Mouse (Mus musculus) CD4-positive naive resting alpha-beta T cell, adult 57 days (primary cell): ENCODE results near the gene Epo. TPM values are rescaled to one million over a fixed set of nuclear protein-coding genes. Genes with fewer than 3 reads are reported as not detected.

Experiments
- total RNA-seq: library from RNA; stranded (reverse); gene quantifications from one replicate; pipeline ENCODE4 v1.2.4, GENCODE M21; 2023

The Epo gene
- not detected for total RNA-seq

GRCm38 (mm10) chr5:137533117-137533827 lies at the start of gene Epo, which contains the start of gene Gnb2:
Gene Epo, minus strand, starts transcription at chr5:137533242.
Gene Gnb2, minus strand, starts transcription at chr5:137533510.

GRCm38 (mm10) chr5:137569665-137570064 lies 36.6 kb upstream of the Epo start, which contains the start of gene Tfr2:
Gene Tfr2, plus strand, starts transcription at chr5:137569840.

GRCm38 (mm10) chr5:137553411-137553837 lies 20.4 kb upstream of the Epo start, which contains the start of gene Actl6b:
Gene Actl6b, plus strand, starts transcription at chr5:137553517.

GRCm38 (mm10) chr5:137518436-137518835 lies 14.6 kb downstream of the Epo start, which contains the start of gene Gigyf1:
Gene Gigyf1, plus strand, starts transcription at chr5:137518548.

GRCm38 (mm10) chr5:137501709-137502666 lies 31.1 kb downstream of the Epo start, which contains the start of gene Pop7:
Gene Pop7, minus strand, starts transcription at chr5:137502518.

GRCm38 (mm10) chr5:137476964-137477363 lies 56.1 kb downstream of the Epo start, which contains the start of gene Zan:
Gene Zan, minus strand, starts transcription at chr5:137477064.

Other genes starting within 250 kb of the Epo start
- gene Ache, start 245.7 kb downstream of the Epo start, total RNA-seq = 0.21 TPM
- gene Ufsp1, start 238.6 kb downstream of the Epo start, total RNA-seq = 0.59 TPM
- gene Srrt, start 225.6 kb downstream of the Epo start, total RNA-seq = 428 TPM
- gene Trip6, start 218.8 kb downstream of the Epo start, total RNA-seq = 10.6 TPM
- 22.0 TPM for gene Slc12a9, start 199.6 kb downstream of the Epo start, total RNA-seq
- gene Ephb4, start 183.1 kb downstream of the Epo start, total RNA-seq = 0.59 TPM
- gene Zan, start 56.2 kb downstream of the Epo start, total RNA-seq = 0.09 TPM
- 28.3 TPM for gene Pop7, start 30.7 kb downstream of the Epo start, total RNA-seq
- gene Gigyf1, start 14.7 kb downstream of the Epo start, total RNA-seq = 101 TPM
- gene Gnb2, start 268 bp upstream of the Epo start, total RNA-seq = 306 TPM
- not detected for gene Actl6b, start 20.3 kb upstream of the Epo start, total RNA-seq
- not detected for gene Tfr2, start 36.6 kb upstream of the Epo start, total RNA-seq
- 40.9 TPM for gene Mospd3, start 67.8 kb upstream of the Epo start, total RNA-seq
- gene Pcolce, start 80.5 kb upstream of the Epo start, total RNA-seq = 1.8 TPM
- gene Fbxo24, start 95.8 kb upstream of the Epo start, total RNA-seq = 0.53 TPM
- gene Lrch4, start 95.9 kb upstream of the Epo start, total RNA-seq = 208 TPM
- 63.8 TPM for gene Gm20605, start 95.9 kb upstream of the Epo start, total RNA-seq
- gene Sap25, start 108.1 kb upstream of the Epo start, total RNA-seq = 111 TPM
- gene Irs3, start 112.5 kb upstream of the Epo start, total RNA-seq = not detected
- 33.8 TPM for gene Agfg2, start 151.5 kb upstream of the Epo start, total RNA-seq
- gene Nyap1, start 208.4 kb upstream of the Epo start, total RNA-seq = 1.7 TPM
- 231 TPM for gene Tsc22d4, start 212.5 kb upstream of the Epo start, total RNA-seq
- 23.3 TPM for gene Ppp1r35, start 245.6 kb upstream of the Epo start, total RNA-seq